Mouse (Mus musculus): ENCODE measurements around the gene Nup62.

DNA sequence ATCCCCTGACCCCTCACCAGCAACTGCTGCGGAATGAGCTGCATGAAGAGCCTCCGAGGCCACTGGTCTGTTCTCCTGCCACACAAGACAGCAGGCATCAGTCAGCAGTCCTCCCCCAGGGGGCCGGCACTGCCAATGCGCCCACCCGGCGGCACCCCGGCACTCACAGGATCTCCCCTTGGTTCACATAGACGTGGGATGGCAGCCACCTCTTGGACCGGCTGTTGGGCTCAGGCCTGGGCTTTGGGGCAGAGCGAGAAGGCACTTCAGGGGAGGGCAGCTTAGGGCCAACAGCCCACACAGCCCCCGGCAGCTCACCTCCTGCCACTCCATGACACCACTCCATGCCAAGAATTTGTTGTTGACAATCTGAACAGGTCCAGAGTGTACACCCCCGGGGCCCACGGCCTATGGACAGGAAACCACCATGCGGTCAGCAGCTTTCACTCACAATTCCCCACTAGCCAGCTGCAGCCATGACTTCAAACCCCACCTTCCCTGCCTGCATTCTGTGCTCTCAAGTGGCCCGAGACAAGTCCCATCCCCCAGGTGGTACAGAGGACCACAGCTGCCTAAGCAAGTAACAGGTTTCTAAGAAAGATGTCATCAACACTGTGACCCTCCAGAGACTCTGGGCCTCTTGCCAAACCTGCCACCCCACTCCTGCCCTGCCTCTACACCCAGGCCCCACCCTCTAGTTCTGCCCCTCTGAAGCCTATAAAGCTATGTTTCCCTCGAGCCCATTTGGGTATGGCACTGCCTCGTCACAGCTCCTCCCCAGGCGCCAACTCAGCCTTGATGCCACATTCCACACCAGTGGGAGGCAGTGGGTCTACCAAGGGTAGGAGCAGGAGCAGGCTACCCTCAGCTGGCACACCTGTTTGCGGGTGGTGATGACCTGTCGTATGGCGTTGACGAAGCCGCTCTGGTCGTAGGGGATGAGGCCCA lies 49.0 kb downstream of the Nup62 start:
- TF ChIP-seq CTCF (IDR thresholded peaks at IDR 0.05; ENCODE audit: low read depth) (no peak), EP300 (IDR thresholded peaks at IDR 0.05; ENCODE audit: low read depth) (no peak)

All from liver, embryonic 14.5 days (tissue).